Mouse (Mus musculus) MEL (cell line): ENCODE measurements around the gene Gfpt2. TPM values are rescaled to one million over a fixed set of nuclear protein-coding genes. Genes with fewer than 3 reads are reported as not detected.

Experiments
- DNase-seq: peaks from one replicate; pipeline ENCODE4 v3.0.0; 2011; ENCODE audit warnings: low read depth, low spot score
- H3K27ac ChIP-seq: 2 replicates; pipeline ENCODE4 v1.5.1; 2012; ENCODE audit warnings: low read depth, mild to moderate bottlenecking, control low read depth, low read length, moderate library complexity; ENCODE audit not compliant: control insufficient read depth
- H3K27me3 ChIP-seq, 2 experiments: fragments of 150-350 bp in 1 of 2; sonication (generic) in 1 of 2; 2 replicates each; pipeline ENCODE4 v1.6.1; 2012; ENCODE audit warnings: low read length in 2 of 2, mild to moderate bottlenecking in 2 of 2, improper control_type of control experiment in 1 of 2, moderate library complexity in 1 of 2; ENCODE audit not compliant: insufficient read depth in 2 of 2, control insufficient read depth in 1 of 2
- H3K36me3 ChIP-seq, 2 experiments: 2 replicates each; pipeline ENCODE4 v1.6.1; 2012 to 2014; ENCODE audit warnings: low read length in 2 of 2, improper control_type of control experiment in 1 of 2, inconsistent platforms in 1 of 2, mild to moderate bottlenecking in 1 of 2; ENCODE audit not compliant: insufficient read depth in 2 of 2, control insufficient read depth in 1 of 2
- H3K4me1 ChIP-seq, 2 experiments: fragments of 150-350 bp in 1 of 2; sonication (generic) in 1 of 2; 2 replicates each; pipeline ENCODE4 v1.6.1; 2012; ENCODE audit warnings: low read length in 2 of 2, improper control_type of control experiment in 1 of 2, mild to moderate bottlenecking in 1 of 2; ENCODE audit not compliant: insufficient read depth in 2 of 2, control insufficient read depth in 1 of 2
- H3K4me3 ChIP-seq, 2 experiments: fragments of 150-350 bp in 1 of 2; sonication (generic) in 1 of 2; 2 replicates each; pipeline ENCODE4 v1.5.1; 2012; ENCODE audit warnings: low read depth in 2 of 2, low read length in 2 of 2, mild to moderate bottlenecking in 2 of 2, moderate library complexity in 2 of 2, control low read depth in 1 of 2, improper control_type of control experiment in 1 of 2; ENCODE audit not compliant: control insufficient read depth in 1 of 2, insufficient read depth in 1 of 2
- H3K79me2 ChIP-seq: 2 replicates; pipeline ENCODE4 v1.6.1; 2012; ENCODE audit warnings: mild to moderate bottlenecking, low read length, moderate library complexity; ENCODE audit not compliant: control insufficient read depth, poor library complexity, insufficient read depth
- H3K9ac ChIP-seq: 2 replicates; pipeline ENCODE4 v1.6.1; 2012; ENCODE audit warnings: low read depth, mild to moderate bottlenecking, control low read depth, low read length, moderate library complexity; ENCODE audit not compliant: control insufficient read depth, poor library complexity, severe bottlenecking
- H3K9me3 ChIP-seq: fragments of 150-350 bp; sonication (generic); replicated peaks from 2 replicates; pipeline ENCODE4 v1.6.1; 2012; ENCODE audit warnings: mild to moderate bottlenecking, low read length, improper control_type of control experiment, moderate library complexity; ENCODE audit not compliant: insufficient read depth
- E2F4 ChIP-seq: IDR thresholded peaks from 2 replicates; pipeline ENCODE4 v1.6.1; 2011; ENCODE audit warnings: low read depth, low read length, improper control_type of control experiment, borderline replicate concordance
- GATA1 ChIP-seq: IDR thresholded peaks from 2 replicates; pipeline ENCODE4 v1.6.1; 2011; ENCODE audit warnings: low read depth, low read length, improper control_type of control experiment
- HCFC1 ChIP-seq: IDR thresholded peaks from 2 replicates; pipeline ENCODE4 v1.6.1; 2012; ENCODE audit warnings: low read depth, mild to moderate bottlenecking, inconsistent platforms, low read length, improper control_type of control experiment, moderate library complexity
- MAX ChIP-seq: IDR thresholded peaks from 2 replicates; pipeline ENCODE4 v1.6.1; 2011; ENCODE audit warnings: low read length, improper control_type of control experiment
- MAZ ChIP-seq: IDR thresholded peaks from 2 replicates; pipeline ENCODE4 v1.6.1; 2012; ENCODE audit warnings: low read depth, mild to moderate bottlenecking, inconsistent platforms, low read length, improper control_type of control experiment
- MYB ChIP-seq: IDR thresholded peaks from 2 replicates; pipeline ENCODE4 v1.6.1; 2011; ENCODE audit warnings: mild to moderate bottlenecking, low read depth, low read length, improper control_type of control experiment
- POLR2A ChIP-seq, 2 experiments: IDR thresholded peaks; 2 replicates each; pipeline ENCODE4 v1.6.1; 2011 to 2012; ENCODE audit warnings: low read length in 2 of 2, mild to moderate bottlenecking in 2 of 2, control low read depth in 1 of 2, improper control_type of control experiment in 1 of 2, low read depth in 1 of 2, moderate library complexity in 1 of 2; ENCODE audit not compliant: control insufficient read depth in 1 of 2, insufficient read depth in 1 of 2, poor library complexity in 1 of 2
- POLR2AphosphoS2 ChIP-seq: IDR thresholded peaks from 2 replicates; pipeline ENCODE4 v1.6.1; 2011; ENCODE audit warnings: low read length, improper control_type of control experiment
- POLR2AphosphoS5 ChIP-seq: IDR thresholded peaks from 2 replicates; pipeline ENCODE4 v1.6.1; 2012; ENCODE audit warnings: low read depth, borderline replicate concordance, mild to moderate bottlenecking, inconsistent platforms, low read length, moderate library complexity, mixed read lengths
- UBTF ChIP-seq: IDR thresholded peaks from 2 replicates; pipeline ENCODE4 v1.6.1; 2012; ENCODE audit warnings: low read depth, mild to moderate bottlenecking, inconsistent platforms, low read length, improper control_type of control experiment, moderate library complexity, borderline replicate concordance; ENCODE audit not compliant: insufficient read depth
- USF2 ChIP-seq, 2 experiments: IDR thresholded peaks; 2 replicates each; pipeline ENCODE4 v1.6.1; 2011 to 2012; ENCODE audit warnings: improper control_type of control experiment in 2 of 2, low read length in 2 of 2, borderline replicate concordance in 1 of 2, inconsistent platforms in 1 of 2, low read depth in 1 of 2, mild to moderate bottlenecking in 1 of 2; ENCODE audit not compliant: insufficient read depth in 1 of 2
- ZC3H11A ChIP-seq: IDR thresholded peaks from 2 replicates; pipeline ENCODE4 v1.6.1; 2012; ENCODE audit warnings: low read depth, mild to moderate bottlenecking, inconsistent platforms, low read length, improper control_type of control experiment
- ZKSCAN1 ChIP-seq: IDR thresholded peaks from 2 replicates; pipeline ENCODE4 v1.6.1; 2012; ENCODE audit warnings: low read depth, mild to moderate bottlenecking, inconsistent platforms, low read length, improper control_type of control experiment, moderate library complexity
- polyA plus RNA-seq, 2 experiments: library from polyadenylated mRNA; stranded (reverse) in 1 of 2; unstranded in 1 of 2; fragments of >175 nt in 1 of 2; fragments of >200 nt in 1 of 2; gene quantifications; 2 replicates each; pipeline versions ENCODE4 v1.2.1 to v1.2.4; 2012; ENCODE audit warnings: low replicate concordance in 2 of 2, low read depth in 1 of 2; ENCODE audit not compliant: insufficient read length in 2 of 2, insufficient read depth in 1 of 2, missing spikeins in 1 of 2
- total RNA-seq: library from RNA; depleted of rRNA; stranded (reverse); fragments of 300-350 nt; gene quantifications from 2 replicates; pipeline ENCODE4 v1.2.3, GENCODE M21; 2012

Gfpt2 gene
- total and polyA plus RNA-seq, 3 experiments, result 4.0 to 8.0 TPM; not detected in 1

DNA sequence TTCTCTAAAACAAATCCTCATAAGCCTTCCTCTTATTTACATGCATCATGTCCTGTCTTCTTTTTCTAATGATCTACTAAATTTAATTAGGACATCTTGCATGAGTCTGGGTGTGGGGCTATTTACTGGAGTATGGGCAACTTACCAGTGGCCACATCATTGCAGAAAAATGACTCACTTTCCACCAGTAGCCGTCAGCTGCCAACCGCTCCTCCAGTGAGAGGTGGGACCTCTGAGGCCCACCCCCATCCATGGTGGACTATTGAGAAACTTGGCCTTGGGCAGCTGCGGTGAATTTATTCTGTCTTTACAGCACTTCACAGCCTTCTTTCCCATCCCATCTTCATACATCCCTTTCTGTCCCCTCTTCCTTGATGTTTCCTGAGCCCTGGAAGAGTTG lies 35.9 kb upstream of the Gfpt2 start:
- no peaks in the 10 kb centered on the region for H3K9me3 ChIP-seq

GRCm38 (mm10) chr11:49761130-49761529 lies 32.8 kb upstream of the Gfpt2 start:
- no peak overlapping the region for H3K4me3 ChIP-seq
- H3K9me3 ChIP-seq, result no peaks in the 10 kb centered on the region
- H3K36me3 ChIP-seq, result peaks cover 0 to 14% of the 10 kb centered on the region in 2 experiments; a peak in 2 of 4 replicates
- no peaks in the 10 kb centered on the region for H3K79me2 ChIP-seq
- TF ChIP-seq HCFC1 (no peak), POLR2AphosphoS2 (no peak)
- H3K27ac ChIP-seq, result no peak overlapping the region
- H3K27me3 ChIP-seq, result peaks cover 2 to 4% of the 10 kb centered on the region in 2 experiments; a peak in 2 of 4 replicates
- DNase-seq, result no peak
- peaks cover 5 to 22% of the 10 kb centered on the region in 2 experiments for H3K4me1 ChIP-seq
- no peak overlapping the region for H3K9ac ChIP-seq

More for the DNA sequence above, 35.9 kb upstream of the Gfpt2 start:
- Histone ChIP-seq H3K27me3 (peaks cover 2 to 4% of the 10 kb centered on the region in 2 experiments; a peak in 3 of 4 replicates), H3K4me1 (no peaks in the 10 kb centered on the region), H3K27ac (no peak overlapping the region), H3K9ac (no peak overlapping the region), H3K79me2 (no peaks in the 10 kb centered on the region), H3K36me3 (no peaks in the 10 kb centered on the region), H3K4me3 (no peak overlapping the region)
- DNase-seq, result no peak
- TF ChIP-seq HCFC1 (no peak), POLR2AphosphoS5 (no peak), USF2 (IDR thresholded peaks at IDR 0.05; ENCODE audit: borderline replicate concordance in 1 of 2, insufficient read depth in 1 of 2, low read depth in 1 of 2, low read length in 2 of 2) (no peak), POLR2A (IDR thresholded peaks at IDR 0.05; ENCODE audit: control insufficient read depth in 1 of 2, insufficient read depth in 1 of 2, low read depth in 1 of 2, low read length in 2 of 2, poor library complexity in 1 of 2) (no peak), MAX (no peak), ZC3H11A (no peak), UBTF (no peak), ZKSCAN1 (no peak), MAZ (no peak)

- TF ChIP-seq MYB (no peak), GATA1 (no peak), E2F4 (no peak), POLR2A (IDR thresholded peaks at IDR 0.05; ENCODE audit: control insufficient read depth in 1 of 2, insufficient read depth in 1 of 2, low read depth in 1 of 2, low read length in 2 of 2, poor library complexity in 1 of 2) (no peak), HCFC1 (no peak)
- peaks cover 9 to 39% of the 10 kb centered on the region in 2 experiments for H3K4me1 ChIP-seq
- peaks cover 0 to 24% of the 10 kb centered on the region in 2 experiments; a peak in 2 of 4 replicates for H3K36me3 ChIP-seq
- no peak overlapping the region for H3K27ac ChIP-seq
- DNase-seq, result no peak
- H3K27me3 ChIP-seq, result peaks cover 0 to 4% of the 10 kb centered on the region in 2 experiments; a peak in 2 of 4 replicates
- H3K79me2 ChIP-seq, result no peaks in the 10 kb centered on the region
- H3K4me3 ChIP-seq, result no peak overlapping the region
- H3K9ac ChIP-seq, result no peak overlapping the region
- no peaks in the 10 kb centered on the region for H3K9me3 ChIP-seq
These were observed 30.4 kb upstream of the Gfpt2 start for GRCm38 (mm10) chr11:49763555-49763954.
